Mouse (Mus musculus) liver, embryonic 14.5 days (tissue): ENCODE measurements around the gene Grk2.

Source experiments
- CTCF ChIP-seq: IDR thresholded peaks from 2 replicates; pipeline ENCODE4 v1.5.1; 2016; ENCODE audit warnings: antibody characterized with exemption, low read depth, control low read depth
- EP300 ChIP-seq: IDR thresholded peaks from 2 replicates; pipeline ENCODE4 v1.6.1; 2016; ENCODE audit warnings: antibody characterized with exemption, low read depth

- TF ChIP-seq CTCF (0 out of 2 replicates have a peak, but pooled peaks have one; percentile 14), EP300 (no peak)
Measured at GRCm38 (mm10) chr19:4297851-4298250, 8.2 kb downstream of the Grk2 start.
